Mouse (Mus musculus): Measurements from ENCODE around the gene Sult3a2.
"Not testable (repeated sequence)": the region's sequence is repeated elsewhere in the genome, so short reads cannot be mapped to it uniquely, and the experiment has no call there.

The Sult3a2 gene

GRCm38 (mm10) chr10:33786604-33787003, at the start of gene Sult3a2:
Gene Sult3a2, minus strand, starts transcription at chr10:33786704.
- no peak for DNase-seq (ENCODE audit: low read depth)

- DNase-seq (ENCODE audit: low read depth) = no peak
These were observed 34.4 kb upstream of the Sult3a2 start for GRCm38 (mm10) chr10:33820892-33821291.

DNA sequence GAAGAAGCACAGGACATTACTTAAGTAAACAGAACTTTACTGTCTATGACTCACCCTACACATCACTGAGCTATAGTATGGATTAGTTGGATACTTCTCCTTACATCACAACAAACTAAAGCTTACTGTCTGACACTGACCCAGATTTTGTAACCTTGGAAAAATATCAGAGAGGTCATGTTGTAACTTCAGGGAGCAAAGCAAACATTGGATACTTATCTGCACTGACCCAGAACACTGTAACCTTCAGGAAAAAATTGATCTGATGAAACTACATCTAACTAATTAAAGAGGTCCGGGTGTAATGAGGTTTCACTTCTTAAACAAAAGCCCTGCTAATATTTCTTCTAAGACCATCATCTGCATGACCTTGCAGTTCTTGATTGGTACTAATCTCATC, 30.4 kb upstream of the Sult3a2 start:
- no peak for DNase-seq (ENCODE audit: low read depth)

GRCm38 (mm10) chr10:33814266-33814665, 27.8 kb upstream of the Sult3a2 start:
- no peak for DNase-seq (ENCODE audit: low read depth)

DNA sequence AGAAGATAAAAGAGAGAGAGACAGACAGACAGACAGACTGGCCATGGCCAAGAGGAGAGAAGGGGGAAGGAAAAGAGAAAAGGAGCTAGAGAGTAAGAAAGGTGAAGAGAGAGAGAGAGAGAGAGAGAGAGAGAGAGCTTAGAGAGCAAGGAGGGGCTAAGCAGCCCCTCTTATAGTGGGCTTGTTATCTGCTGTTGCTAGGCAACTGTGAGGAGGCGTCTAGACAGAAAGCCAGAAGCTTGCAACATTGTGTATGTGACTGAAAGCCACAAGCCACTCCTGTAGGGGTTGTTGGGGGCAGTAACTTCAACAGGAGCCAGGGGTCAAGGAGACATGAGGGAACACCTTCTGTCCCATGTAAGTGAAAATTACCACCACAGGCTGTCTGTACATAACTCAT, 25.3 kb upstream of the Sult3a2 start:
- DNase-seq (ENCODE audit: low read depth) = no peak

DNA sequence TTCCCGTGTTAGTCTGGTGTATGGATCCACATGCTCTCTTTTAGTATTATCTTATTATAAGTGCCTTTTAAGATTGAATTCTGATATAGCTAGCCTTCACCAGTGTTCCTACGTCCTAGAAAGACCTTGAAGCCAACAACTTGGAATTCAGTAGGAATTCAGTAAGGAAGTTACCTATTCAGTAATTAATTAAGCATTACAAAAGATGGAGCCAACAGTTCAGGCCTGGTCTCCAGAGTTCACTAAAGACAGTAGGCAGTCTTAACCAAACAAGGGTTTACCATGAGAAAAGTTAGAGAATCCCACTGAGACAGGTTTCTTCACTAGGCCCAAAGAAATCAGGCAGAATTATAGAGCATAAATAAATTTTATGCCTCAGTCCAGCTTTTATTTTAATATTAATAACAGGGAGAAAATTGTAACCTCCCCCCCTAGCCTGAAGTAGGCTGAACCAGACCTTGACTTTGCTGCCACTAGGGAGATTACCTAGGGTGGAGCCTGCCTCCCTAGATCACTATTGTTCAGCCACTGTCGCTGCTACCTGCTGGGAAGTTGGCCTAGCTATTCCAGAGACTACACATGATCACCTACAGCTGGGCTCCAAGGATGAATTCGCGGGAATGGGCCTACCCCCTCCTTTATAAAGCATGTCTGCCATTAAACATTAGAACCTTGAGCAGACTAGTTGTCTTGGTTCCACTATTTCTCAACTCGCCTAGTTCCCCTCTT, 10.9 kb upstream of the Sult3a2 start:
- DNase-seq (ENCODE audit: low read depth) = not testable (repeated sequence)

- not testable (repeated sequence) for DNase-seq (ENCODE audit: low read depth)
These were observed 9.9 kb upstream of the Sult3a2 start for GRCm38 (mm10) chr10:33796269-33796915.

- not testable (repeated sequence) for DNase-seq (ENCODE audit: low read depth)
These were observed 5.7 kb upstream of the Sult3a2 start for GRCm38 (mm10) chr10:33792166-33792565.

DNA sequence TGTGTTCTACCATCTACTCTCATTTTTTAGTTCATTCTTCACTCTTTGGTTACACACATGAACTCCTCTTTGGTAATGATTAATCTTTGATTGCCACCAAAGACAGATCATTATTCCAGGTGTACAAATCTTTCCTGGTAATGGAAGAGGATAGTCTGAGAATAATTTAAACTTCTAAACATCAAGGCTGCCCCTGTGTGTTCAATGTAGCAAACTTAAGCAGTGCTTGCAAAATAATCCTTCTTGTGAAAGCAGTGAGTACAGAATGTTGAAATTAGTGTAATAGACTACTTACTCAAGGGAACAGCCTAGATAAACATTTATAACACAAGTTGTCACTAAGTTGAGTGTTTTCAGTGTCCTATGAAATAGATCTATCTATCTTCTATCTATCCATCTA, 1.0 kb upstream of the Sult3a2 start:
- no peak for DNase-seq (ENCODE audit: low read depth)

DNA sequence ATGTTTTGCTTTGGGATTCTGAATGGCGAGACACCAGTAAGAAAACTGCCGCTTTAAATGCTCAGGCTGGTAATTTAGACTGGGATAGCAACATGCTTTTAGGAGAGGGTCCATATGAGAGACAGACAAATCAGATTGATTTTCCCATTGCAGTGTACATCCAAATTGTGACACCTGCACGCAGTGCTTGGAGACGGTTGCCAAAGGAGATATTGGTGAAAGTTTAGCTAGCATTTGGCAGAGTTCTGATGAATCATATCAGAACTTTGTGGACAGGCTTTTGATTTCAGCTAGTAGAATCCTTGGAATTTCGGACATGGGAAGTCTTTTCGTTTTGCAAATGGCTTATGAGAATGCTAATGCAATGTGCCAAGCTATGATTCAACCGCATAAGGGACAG, 51.3 kb downstream of the Sult3a2 start:
- not testable (repeated sequence) for DNase-seq (ENCODE audit: low read depth)

GRCm38 (mm10) chr10:33733241-33733640, 53.3 kb downstream of the Sult3a2 start:
- DNase-seq (ENCODE audit: low read depth) = no peak

- DNase-seq (ENCODE audit: low read depth) = no peak
These were observed 53.9 kb downstream of the Sult3a2 start for GRCm38 (mm10) chr10:33732409-33733185.

DNA sequence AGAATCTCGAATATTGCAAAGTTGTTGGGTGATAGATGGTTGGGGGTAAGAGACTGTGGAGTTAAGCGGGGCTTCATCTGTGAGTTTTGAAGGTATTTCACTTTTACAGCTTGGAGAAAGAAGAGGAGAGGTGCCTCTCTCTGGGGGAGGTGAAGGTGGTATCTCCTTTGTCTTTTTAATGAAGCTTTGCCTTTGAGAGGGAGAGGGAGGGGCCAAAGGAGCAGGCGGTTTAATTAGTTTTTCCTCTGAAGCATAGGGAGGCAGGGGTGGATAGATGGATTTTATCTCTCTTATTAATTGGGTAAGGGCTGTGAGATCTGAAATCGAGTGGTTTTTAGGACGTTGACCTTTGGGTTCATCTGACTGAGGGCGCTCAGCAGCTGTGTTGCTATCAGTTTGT, 62.7 kb downstream of the Sult3a2 start:
- DNase-seq (ENCODE audit: low read depth) = no peak

DNA sequence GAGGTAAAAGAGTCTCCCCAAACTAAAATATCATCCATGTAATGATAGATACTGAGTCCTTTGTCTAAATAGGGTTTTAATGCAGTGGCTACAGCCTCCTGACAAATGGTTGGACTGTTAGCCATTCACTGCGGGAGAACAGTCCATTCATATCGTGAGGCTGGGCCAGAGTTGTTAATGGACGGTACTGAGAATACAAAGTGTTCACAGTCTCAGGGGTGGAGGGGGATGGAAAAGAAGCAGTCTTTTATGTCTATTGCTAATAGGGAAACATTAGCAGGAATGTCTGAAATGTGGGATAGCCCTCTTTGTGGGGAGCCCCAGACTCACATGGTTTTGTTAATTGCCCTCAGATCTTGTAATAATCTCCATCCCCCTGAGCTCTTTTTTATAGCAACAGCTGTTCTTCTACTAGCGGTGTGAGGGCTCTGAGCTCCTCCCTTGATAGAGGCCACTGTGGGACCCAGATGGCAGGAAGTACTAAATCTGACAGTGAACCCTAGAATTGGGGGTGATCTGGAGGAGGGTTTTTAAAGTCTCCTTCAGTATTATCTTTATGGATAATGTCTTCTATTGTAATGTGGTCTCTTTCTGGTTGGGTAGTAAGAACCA, 64.6 kb downstream of the Sult3a2 start:
- DNase-seq (ENCODE audit: low read depth) = no peak

Measured in induced T-regulatory cell, adult 2 months (primary cell).